Mouse (Mus musculus) naive thymus-derived CD4-positive, alpha-beta T cell, adult 2 months (primary cell): ENCODE results near the gene Slc44a3.
A peak's percentile ranks its signal among the peaks of the same experiment; 100 is the strongest.
"Not testable (repeated sequence)": the region's sequence is repeated elsewhere in the genome, so short reads cannot be mapped to it uniquely, and the experiment has no call there.

ENCODE experiments used
- DNase-seq: peaks from one replicate; pipeline ENCODE4 v3.0.0-alpha.2; 2011; ENCODE audit warnings: low read depth

The Slc44a3 gene

GRCm38 (mm10) chr3:121552723-121553122 is 20.5 kb upstream of the Slc44a3 start:
- DNase-seq, result no peak

GRCm38 (mm10) chr3:121550370-121550769 is 18.2 kb upstream of the Slc44a3 start:
- peak; percentile 41 for DNase-seq

GRCm38 (mm10) chr3:121547851-121548624 is 15.8 kb upstream of the Slc44a3 start:
- peak; percentile 68 for DNase-seq

DNA sequence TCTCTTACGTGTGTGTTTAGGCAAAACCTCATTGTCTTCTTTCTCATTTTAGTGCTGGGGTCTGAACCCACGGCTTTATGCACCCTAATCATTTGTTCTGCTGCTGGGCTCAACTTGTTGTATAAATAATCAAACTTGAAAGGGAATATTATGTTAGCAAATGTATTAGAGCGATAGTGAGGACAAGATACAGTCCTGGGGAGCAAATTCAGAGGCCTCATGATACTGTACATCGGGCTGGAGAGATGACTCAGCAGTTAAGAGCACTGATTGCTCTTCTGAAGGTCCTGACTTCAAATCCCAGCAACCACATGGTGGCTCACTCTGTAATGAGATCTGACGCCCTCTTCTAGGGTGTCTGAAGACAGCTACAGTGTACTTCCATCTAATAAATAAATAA is 8.4 kb upstream of the Slc44a3 start:
- no peak for DNase-seq

- DNase-seq, result no peak
Observed at GRCm38 (mm10) chr3:121539871-121540431, 7.7 kb upstream of the Slc44a3 start.

GRCm38 (mm10) chr3:121538847-121539246 is 6.6 kb upstream of the Slc44a3 start:
- DNase-seq, result not testable (repeated sequence)

- DNase-seq, result no peak
Observed at GRCm38 (mm10) chr3:121537996-121538395, 5.8 kb upstream of the Slc44a3 start.

GRCm38 (mm10) chr3:121536803-121537202 is 4.6 kb upstream of the Slc44a3 start:
- no peak for DNase-seq

DNA sequence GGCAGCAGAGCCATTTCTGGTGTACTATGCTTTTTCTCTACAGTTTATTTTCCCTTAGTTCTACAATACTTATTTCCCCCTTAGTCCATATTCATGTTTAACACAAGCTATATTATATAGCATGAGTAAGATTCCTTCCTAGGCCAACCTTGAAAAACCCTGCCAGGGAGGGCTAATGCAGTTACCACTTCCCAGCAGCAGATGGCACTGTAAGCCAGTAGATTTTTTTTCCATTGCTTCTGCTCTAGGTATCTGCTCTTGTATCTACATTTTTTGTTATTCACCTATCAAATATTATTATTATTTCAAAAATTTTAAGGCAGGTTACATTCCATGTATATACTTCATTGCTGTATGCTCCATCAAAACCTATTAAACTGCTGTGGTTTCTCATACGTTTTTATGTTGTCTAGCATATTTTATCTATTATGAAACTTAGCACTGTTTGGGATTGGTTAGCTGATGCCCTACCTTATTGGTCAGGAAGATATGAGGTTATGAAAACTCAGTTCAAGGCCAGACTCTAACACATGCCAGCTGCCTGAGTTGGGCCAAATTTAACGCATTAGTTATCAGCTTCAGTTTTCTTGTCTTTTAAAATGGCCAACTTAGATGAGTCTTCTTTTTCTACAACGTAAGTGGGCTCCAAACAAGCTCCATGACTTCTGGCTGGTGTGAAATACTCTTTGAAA is 3.8 kb upstream of the Slc44a3 start:
- DNase-seq, result peak; percentile 74

DNA sequence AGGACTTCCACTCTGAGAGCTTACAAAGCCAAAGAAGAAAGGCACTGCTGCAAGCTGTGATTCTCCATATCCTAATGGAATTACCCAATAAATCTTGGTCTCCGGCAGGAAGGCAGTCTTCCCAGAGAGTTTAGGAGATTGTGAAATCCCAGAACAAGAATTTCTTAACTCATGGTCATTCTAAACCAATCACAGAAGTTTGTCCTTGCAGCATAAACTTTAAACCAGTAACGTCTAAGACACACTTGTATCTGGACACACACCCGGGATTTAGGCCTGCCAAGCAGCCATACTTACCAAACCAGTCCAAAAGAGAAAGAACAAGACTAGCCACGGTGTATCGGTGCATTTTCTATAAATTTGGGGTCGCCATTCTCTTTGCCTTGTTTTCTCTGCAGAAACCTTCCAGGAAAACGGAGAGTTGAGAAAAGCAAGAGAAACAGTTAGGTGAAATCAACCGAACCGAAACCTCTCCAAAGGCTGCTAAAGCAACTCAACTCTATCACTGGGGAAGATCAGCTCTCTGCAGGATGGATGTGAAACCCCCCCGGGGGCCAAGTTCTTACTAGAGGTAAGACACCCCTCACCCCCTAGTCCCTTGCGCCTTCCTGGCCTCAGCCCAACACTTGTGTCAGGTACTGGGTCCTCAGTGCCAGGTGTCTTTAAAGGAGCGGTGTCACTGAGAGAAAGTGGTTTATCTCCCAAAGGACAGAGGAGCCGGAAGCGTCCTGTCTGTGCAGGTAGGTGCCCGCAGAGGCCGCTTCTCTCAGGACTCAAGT is 645 bp downstream of the Slc44a3 start:
- DNase-seq, result no peak

GRCm38 (mm10) chr3:121530546-121531258 is 1.5 kb downstream of the Slc44a3 start:
- DNase-seq, result no peak

DNA sequence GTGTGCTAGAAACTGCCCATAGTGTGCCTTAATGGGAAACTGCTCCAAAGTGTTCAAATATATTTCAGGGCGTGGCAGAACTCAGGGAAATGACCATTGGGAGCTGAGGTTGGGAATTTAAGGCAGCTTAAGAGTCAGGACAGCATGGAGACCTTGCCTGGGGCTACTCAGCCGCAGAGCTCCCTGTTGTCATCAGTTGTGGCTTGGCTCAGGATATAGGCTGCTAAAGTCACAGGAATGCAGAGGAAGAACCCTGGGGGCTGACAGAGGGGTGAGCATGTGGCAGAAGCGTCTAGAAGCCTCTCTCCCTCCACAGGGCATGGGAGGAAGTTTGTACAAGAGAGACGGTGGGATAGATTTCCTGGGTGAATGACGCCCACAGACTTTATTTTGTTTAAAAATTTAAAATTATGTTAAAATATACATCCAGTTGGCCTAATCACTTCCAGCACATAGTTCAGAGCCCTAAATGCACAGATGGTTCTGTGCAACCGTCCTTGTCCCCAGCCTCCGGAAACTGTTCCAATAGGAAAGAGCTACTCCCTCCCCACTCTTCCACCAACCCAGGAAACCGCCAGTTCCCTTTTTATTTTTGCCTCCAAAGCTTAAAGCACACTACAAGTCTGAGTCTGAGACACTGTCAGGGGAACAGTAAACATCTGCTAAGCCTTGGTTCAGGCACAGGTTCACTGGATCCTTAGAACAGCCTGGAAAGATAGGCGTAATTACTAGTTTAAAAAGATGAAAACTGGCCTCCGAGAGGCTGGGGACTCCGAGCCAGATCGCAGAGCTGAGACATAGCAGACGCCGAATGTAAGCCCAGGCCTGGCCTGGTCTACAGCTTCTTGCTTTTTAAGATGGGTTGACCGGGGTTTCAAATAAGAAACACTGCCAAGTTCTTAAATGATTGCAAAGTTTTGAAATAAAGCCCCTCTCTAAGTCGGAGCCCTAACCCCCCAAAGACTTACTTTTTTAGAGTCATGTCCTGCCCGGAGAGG is 5.8 kb downstream of the Slc44a3 start:
- DNase-seq, result no peak

GRCm38 (mm10) chr3:121521633-121522125 is 10.5 kb downstream of the Slc44a3 start:
- DNase-seq, result no peak

- no peak for DNase-seq
Observed at GRCm38 (mm10) chr3:121521123-121521522, 11.1 kb downstream of the Slc44a3 start.

GRCm38 (mm10) chr3:121517030-121517429 is 15.2 kb downstream of the Slc44a3 start:
- no peak for DNase-seq

- DNase-seq, result no peak
Observed at GRCm38 (mm10) chr3:121509141-121509540, 23.1 kb downstream of the Slc44a3 start.

DNA sequence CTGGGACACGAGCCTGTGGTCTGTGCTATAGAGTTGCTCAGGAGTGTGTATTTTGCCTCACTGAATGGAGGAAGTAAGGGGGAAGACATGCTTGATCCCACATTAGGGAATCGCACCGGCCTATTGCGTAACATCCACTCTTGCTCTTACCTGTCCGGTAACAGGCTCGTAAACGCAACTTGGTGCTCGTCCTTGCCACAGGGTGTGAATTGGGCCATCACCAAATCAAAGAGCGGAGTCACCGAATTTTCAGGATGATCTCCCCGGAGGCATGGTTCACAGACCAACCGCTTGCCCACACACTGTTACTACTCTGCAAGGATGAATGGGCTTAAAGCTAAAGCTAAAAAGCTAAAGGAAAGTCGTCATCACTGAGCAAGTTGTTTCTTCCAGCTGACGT is 24.5 kb downstream of the Slc44a3 start:
- DNase-seq, result no peak

GRCm38 (mm10) chr3:121506756-121507155 is 25.4 kb downstream of the Slc44a3 start:
- DNase-seq, result no peak

- no peak for DNase-seq
Observed at GRCm38 (mm10) chr3:121506175-121506574, 26.0 kb downstream of the Slc44a3 start.

DNA sequence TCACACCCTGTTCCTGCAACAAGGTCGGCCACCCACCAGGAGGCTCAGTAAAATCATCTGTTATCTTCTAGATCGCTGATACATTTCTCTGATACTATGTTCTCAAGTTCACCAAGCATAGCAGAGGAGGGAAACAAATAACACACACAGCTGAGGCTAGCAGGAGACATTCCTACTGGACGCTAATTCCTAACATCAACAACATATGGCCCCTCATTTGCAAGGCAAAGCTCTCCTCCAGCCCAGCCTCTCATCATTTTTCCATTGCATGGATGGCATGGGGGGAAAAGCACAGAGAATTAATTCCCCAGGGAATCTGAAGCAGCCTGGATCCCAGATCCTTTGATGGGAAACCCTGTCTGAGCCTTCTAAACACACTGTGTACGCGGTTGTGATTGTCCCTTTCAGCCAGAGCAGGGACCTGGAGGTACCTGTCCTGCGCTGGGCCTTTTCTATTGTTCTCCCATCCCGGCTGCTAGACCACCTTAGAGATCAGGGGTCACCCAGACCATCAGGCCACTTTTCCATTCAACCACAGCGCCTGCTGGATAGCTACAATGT is 27.2 kb downstream of the Slc44a3 start:
- no peak for DNase-seq
